ENCODE assay signal across 28 mouse cellular contexts in genomic region chr3:79242922-79243705, GRCm38 (mm10). TPM values are rescaled to one million over a fixed set of nuclear protein-coding genes. Genes with fewer than 3 reads are reported as not detected.
A peak's percentile ranks its signal among the peaks of the same experiment; 100 is the strongest.
DNase-seq lines count a peak whose midpoint lies in the region; ATAC-seq lines count a peak whose summit lies in the region.
"Had no signal": no experiment of that assay in that cellular context is flagged by ENCODE, and none has a peak within 500 bp of the region (broad histone marks: within the 10 kb centered on the region; RNA-seq: fewer than 3 reads in every experiment).

No protein-coding gene starts in this region.

- no peaks in the 10 kb centered on the region for H3K27me3 ChIP-seq in kidney, embryonic 16.5 days (ENCODE audit: insufficient read depth, low read length)
- peaks cover 29% of the 10 kb centered on the region for H3K27me3 ChIP-seq in liver, embryonic 13.5 days
- H3K27me3 ChIP-seq in liver, embryonic 11.5 days (replicated peaks; ENCODE audit: control insufficient read depth, insufficient read depth, low read length) = peaks cover 3% of the 10 kb centered on the region; the same call in 1 of the 2 replicates
- H3K27me3 ChIP-seq in liver, embryonic 16.5 days (ENCODE audit: control insufficient read depth, insufficient read depth, low read depth, low read length) = no peaks in the 10 kb centered on the region
- H3K27me3 ChIP-seq: CH12.LX; embryonic facial prominence, embryonic 12.5 days; heart, embryonic 15.5 days; hindbrain, embryonic 13.5 days; limb, embryonic 15.5 days; stomach, embryonic 15.5 days had no signal

- peak; percentile 35 to 43 for DNase-seq in kidney, adult 8-10 months
- no peak for DNase-seq in liver, embryonic 13.5 days
- DNase-seq in liver, embryonic 11.5 days (ENCODE audit: low spot score) = no peak
- DNase-seq in adrenal gland, postnatal 36 days = no peak
- DNase-seq: adrenal gland, adult 8-10 months; B cell, adult 2 months; cerebellum, adult 2 months; cerebellum, postnatal 25 days; forebrain, postnatal 0 days; gastrocnemius, postnatal 25 days; heart, postnatal 36 days; layer of hippocampus, adult 9-11 months; right cerebral cortex, postnatal 4 days; thymus, adult 18-20 months; thymus, postnatal 4 days had no signal

- no peak for ATAC-seq in kidney, embryonic 16.5 days (ENCODE audit: low FRiP score, low TSS enrichment)
- 0 out of 2 replicates have a peak, but pooled peaks have one; percentile 12 for ATAC-seq in liver, embryonic 13.5 days (ENCODE audit: low read depth)
- no peak for ATAC-seq in liver, embryonic 11.5 days (replicated peaks; ENCODE audit: low FRiP score)
- ATAC-seq in liver, embryonic 16.5 days (ENCODE audit: low read depth) = peak; percentile 79
- ATAC-seq: forebrain, postnatal 0 days had no signal

- no peaks in the 10 kb centered on the region for H3K36me3 ChIP-seq in kidney, embryonic 16.5 days (ENCODE audit: insufficient read depth, low read length)
- no peaks in the 10 kb centered on the region for H3K36me3 ChIP-seq in liver, embryonic 13.5 days
- no peaks in the 10 kb centered on the region for H3K36me3 ChIP-seq in liver, embryonic 11.5 days (ENCODE audit: control insufficient read depth, insufficient read depth, low read length)
- no peaks in the 10 kb centered on the region for H3K36me3 ChIP-seq in liver, embryonic 16.5 days (ENCODE audit: control insufficient read depth, insufficient read depth)
- H3K36me3 ChIP-seq: embryonic facial prominence, embryonic 12.5 days; heart, embryonic 15.5 days; hindbrain, embryonic 13.5 days; limb, embryonic 15.5 days; stomach, embryonic 15.5 days had no signal

- no peak overlapping the region for H3K4me3 ChIP-seq in kidney, embryonic 16.5 days (ENCODE audit: low read length)
- no peak overlapping the region for H3K4me3 ChIP-seq in liver, embryonic 13.5 days (replicated peaks)
- H3K4me3 ChIP-seq in liver, embryonic 11.5 days (ENCODE audit: low read depth, low read length) = no peak overlapping the region
- H3K4me3 ChIP-seq in brown adipose tissue, adult 24 weeks (ENCODE audit: insufficient read depth, low read depth, low read length) = no peak overlapping the region
- no peak overlapping the region for H3K4me3 ChIP-seq in liver, embryonic 16.5 days (ENCODE audit: low read depth, low read length)
- H3K4me3 ChIP-seq: embryonic facial prominence, embryonic 12.5 days; heart, embryonic 15.5 days; hindbrain, embryonic 13.5 days; left cerebral cortex, adult 2 months; limb, embryonic 15.5 days; stomach, embryonic 15.5 days had no signal

- 33% methylated on average over 12 of the region's 12 CpGs for WGBS in kidney, embryonic 16.5 days
- 68% methylated on average over 12 of the region's 12 CpGs for WGBS in liver, embryonic 13.5 days (ENCODE audit: insufficient replicate concordance)
- 71% methylated on average over 12 of the region's 12 CpGs for WGBS in liver, embryonic 11.5 days
- 62% methylated on average over 12 of the region's 12 CpGs for WGBS in liver, embryonic 16.5 days (ENCODE audit: insufficient replicate concordance)

- no peak overlapping the region for H3K9ac ChIP-seq in kidney, embryonic 16.5 days (replicated peaks; ENCODE audit: low read length)
- no peak overlapping the region for H3K9ac ChIP-seq in liver, embryonic 13.5 days
- H3K9ac ChIP-seq in liver, embryonic 11.5 days (ENCODE audit: low read depth, low read length) = no peak overlapping the region
- H3K9ac ChIP-seq in liver, embryonic 16.5 days (ENCODE audit: low read depth, low read length) = no peak overlapping the region
- H3K9ac ChIP-seq: embryonic facial prominence, embryonic 12.5 days; forebrain, postnatal 0 days; heart, embryonic 15.5 days; hindbrain, embryonic 13.5 days; limb, embryonic 15.5 days; stomach, embryonic 15.5 days had no signal

- no peak overlapping the region for H3K4me2 ChIP-seq in kidney, embryonic 16.5 days (replicated peaks; ENCODE audit: low read depth, low read length)
- H3K4me2 ChIP-seq in liver, embryonic 13.5 days = peak overlapping the region; percentile 14; the same call in 1 of the 2 replicates
- H3K4me2 ChIP-seq in liver, embryonic 11.5 days = no peak overlapping the region
- H3K4me2 ChIP-seq in liver, embryonic 16.5 days (ENCODE audit: low read depth, low read length) = peak overlapping the region; percentile 15
- H3K4me2 ChIP-seq: embryonic facial prominence, embryonic 12.5 days; heart, embryonic 15.5 days; hindbrain, embryonic 13.5 days; limb, embryonic 15.5 days; midbrain, embryonic 11.5 days; stomach, embryonic 15.5 days had no signal

- peaks cover 34% of the 10 kb centered on the region for H3K4me1 ChIP-seq in kidney, embryonic 16.5 days (ENCODE audit: insufficient read depth, low read length)
- H3K4me1 ChIP-seq in liver, embryonic 13.5 days (replicated peaks) = peaks cover 28% of the 10 kb centered on the region
- peaks cover 24% of the 10 kb centered on the region for H3K4me1 ChIP-seq in liver, embryonic 11.5 days (replicated peaks; ENCODE audit: control insufficient read depth, insufficient read depth, low read length)
- peaks cover 37% of the 10 kb centered on the region for H3K4me1 ChIP-seq in brown adipose tissue, adult 24 weeks (ENCODE audit: control insufficient read depth, insufficient read depth, insufficient read length, low read length)
- peaks cover 2% of the 10 kb centered on the region for H3K4me1 ChIP-seq in liver, embryonic 16.5 days (ENCODE audit: control insufficient read depth, low read depth, low read length)

- H3K9me3 ChIP-seq in kidney, embryonic 16.5 days (ENCODE audit: low read length) = no peaks in the 10 kb centered on the region
- no peaks in the 10 kb centered on the region for H3K9me3 ChIP-seq in liver, embryonic 13.5 days (replicated peaks)
- H3K9me3 ChIP-seq in liver, embryonic 11.5 days (ENCODE audit: control insufficient read depth, low read length) = no peaks in the 10 kb centered on the region
- no peaks in the 10 kb centered on the region for H3K9me3 ChIP-seq in liver, embryonic 16.5 days (replicated peaks; ENCODE audit: control insufficient read depth, low read length)
- H3K9me3 ChIP-seq: embryonic facial prominence, embryonic 12.5 days; G1E; heart, embryonic 15.5 days; hindbrain, embryonic 13.5 days; limb, embryonic 15.5 days; stomach, embryonic 15.5 days had no signal

- no peak overlapping the region for H3K27ac ChIP-seq in kidney, embryonic 16.5 days (ENCODE audit: low read length)
- H3K27ac ChIP-seq in liver, embryonic 13.5 days = no peak overlapping the region
- H3K27ac ChIP-seq in liver, embryonic 11.5 days (ENCODE audit: low read depth, low read length) = no peak overlapping the region
- peak overlapping the region; percentile 20; the same call in 1 of the 2 replicates for H3K27ac ChIP-seq in brown adipose tissue, adult 24 weeks (replicated peaks; ENCODE audit: low read depth, low read length)
- H3K27ac ChIP-seq in liver, embryonic 16.5 days (ENCODE audit: low read length) = no peak overlapping the region
- H3K27ac ChIP-seq: embryonic facial prominence, embryonic 12.5 days; heart, embryonic 15.5 days; hindbrain, embryonic 13.5 days; left cerebral cortex, adult 2 months; limb, embryonic 15.5 days; macrophage; stomach, embryonic 15.5 days had no signal

RNA-seq across cellular contexts. Expression of gene Rapgef2, which starts 43.2 kb away (rescaled TPM):
- 4.0 and 4.9 TPM in 2 replicates for polyA plus RNA-seq in kidney, embryonic 16.5 days (2015; fragmentation: Nextera tagmentation; extraction: Ambion mirVana)
- 0.90 and 1.1 TPM in 2 replicates for polyA plus RNA-seq in liver, embryonic 13.5 days (2015; fragmentation: Nextera tagmentation; extraction: Ambion mirVana)
- polyA plus RNA-seq in liver, embryonic 11.5 days (2014; fragmentation: Nextera tagmentation; extraction: Ambion mirVana) = 2.7 and 3.1 TPM in 2 replicates
- polyA plus RNA-seq in brown adipose tissue, adult 24 weeks (2012; ENCODE audit: insufficient read depth, insufficient read length, missing spikeins) = 6.6 and 8.9 TPM in 2 replicates
- polyA plus RNA-seq in liver, embryonic 16.5 days (2015; fragmentation: Nextera tagmentation; extraction: Ambion mirVana) = 1.0 and 1.4 TPM in 2 replicates
- 10 to 100 TPM; 22.9 to 23.0 TPM for total RNA-seq in adrenal gland, postnatal 36 days (2021)

Comparison
In these comparisons a context has a peak if more than half of its experiments do, and no peak if none do; other contexts are left out.
1. ATAC-seq: peak in liver, embryonic 13.5 days (single experiment) and liver, embryonic 16.5 days (single experiment); none in kidney, embryonic 16.5 days (single experiment) and liver, embryonic 11.5 days (single experiment).
2. H3K4me2 ChIP-seq: peak in liver, embryonic 13.5 days (single experiment) and liver, embryonic 16.5 days (single experiment); none in kidney, embryonic 16.5 days (single experiment) and liver, embryonic 11.5 days (single experiment).
3. DNase-seq: peak in kidney, adult 8-10 months (2 of 2); none in liver, embryonic 13.5 days (single experiment), liver, embryonic 11.5 days (single experiment) and adrenal gland, postnatal 36 days (0 of 2).